Mouse (Mus musculus) stomach, postnatal 0 days (tissue): ENCODE results near the gene Sp100.

Experiments used
- CTCF ChIP-seq: IDR thresholded peaks from 2 replicates; pipeline ENCODE4 v1.5.1; 2016; ENCODE audit warnings: antibody characterized with exemption, low read depth, mild to moderate bottlenecking, moderate library complexity
- EP300 ChIP-seq: optimal IDR thresholded peaks from 2 replicates; pipeline ENCODE3; 2016; ENCODE audit warnings: antibody characterized with exemption

DNA sequence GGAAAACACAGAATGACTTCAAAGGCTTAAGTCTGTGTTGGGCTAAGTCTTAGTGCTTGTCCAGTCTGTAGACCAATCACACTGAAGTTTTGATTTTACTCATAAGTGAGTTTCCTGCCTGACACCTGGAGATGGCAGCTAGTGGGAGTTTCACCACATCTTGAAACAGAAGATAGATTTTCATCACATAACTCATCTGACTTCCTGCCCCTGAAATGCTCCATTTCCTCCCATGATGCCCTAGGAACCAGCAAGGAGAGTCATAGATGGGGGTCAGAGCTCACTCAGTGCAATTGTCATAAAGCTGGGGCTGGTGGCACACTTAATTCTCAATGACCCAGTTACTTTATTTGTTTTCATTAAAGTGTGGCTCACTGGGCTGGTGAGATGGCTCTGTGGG, 90.0 kb downstream of the Sp100 start:
- TF ChIP-seq CTCF, result no peak
- TF ChIP-seq EP300, result no peak
